Mouse (Mus musculus): ENCODE measurements around the gene Fut7. TPM values are rescaled to one million over a fixed set of nuclear protein-coding genes. Genes with fewer than 3 reads are reported as not detected.
"Not testable (repeated sequence)": the region's sequence is repeated elsewhere in the genome, so short reads cannot be mapped to it uniquely, and the experiment has no call there.

The Fut7 gene
- polyA plus RNA-seq, 1 experiment: 0.68 TPM

GRCm38 (mm10) chr2:25402377-25402971 is 20.6 kb upstream of the Fut7 start:
- WGBS: 1% methylated on average over 13 of the region's 13 CpGs
- Histone ChIP-seq H3K36me3 (ENCODE audit: control insufficient read depth, insufficient read depth, low read length) (no peaks in the 10 kb centered on the region), H3K27me3 (ENCODE audit: control insufficient read depth, insufficient read depth, low read length) (no peaks in the 10 kb centered on the region), H3K4me3 (ENCODE audit: low read depth, low read length) (peak overlapping the region; percentile 75), H3K27ac (ENCODE audit: insufficient read depth, low read depth, low read length) (peak overlapping the region; percentile 1; the same call in 1 of the 2 replicates), H3K4me1 (ENCODE audit: control insufficient read depth, insufficient read depth, insufficient read length, low read length) (peaks cover 3% of the 10 kb centered on the region; the same call in 1 of the 2 replicates)
- TF ChIP-seq POLR2A (IDR thresholded peaks at IDR 0.05; ENCODE audit: low read depth, low read length) (no peak), CTCF (IDR thresholded peaks at IDR 0.05; ENCODE audit: extremely low read depth, insufficient read length, insufficient replicate concordance, low read depth, low read length) (peak; percentile 78; the same call in 1 of the 2 replicates)

GRCm38 (mm10) chr2:25402972-25403601 is 20.0 kb upstream of the Fut7 start:
- H3K4me3 ChIP-seq (ENCODE audit: low read depth, low read length): peak overlapping the region; percentile 75
- 0 out of 2 replicates have a peak overlapping the region, but pooled peaks have one; percentile 25 for H3K27ac ChIP-seq (ENCODE audit: insufficient read depth, low read depth, low read length)
- H3K4me1 ChIP-seq (ENCODE audit: control insufficient read depth, insufficient read depth, insufficient read length, low read length): peaks cover 3% of the 10 kb centered on the region; the same call in 1 of the 2 replicates
- 2% methylated on average over 54 of the region's 54 CpGs for WGBS
- no peaks in the 10 kb centered on the region for H3K27me3 ChIP-seq (ENCODE audit: control insufficient read depth, insufficient read depth, low read length)
- H3K36me3 ChIP-seq (ENCODE audit: control insufficient read depth, insufficient read depth, low read length): peaks cover 2% of the 10 kb centered on the region
- TF ChIP-seq CTCF (IDR thresholded peaks at IDR 0.05; ENCODE audit: extremely low read depth, insufficient read length, insufficient replicate concordance, low read depth, low read length) (no peak), POLR2A (IDR thresholded peaks at IDR 0.05; ENCODE audit: low read depth, low read length) (no peak; the same call in 1 of the 2 replicates)

- 82% methylated on average over 4 of the region's 4 CpGs for whole genome bisulfite sequencing
- Histone ChIP-seq H3K4me3 (ENCODE audit: low read depth, low read length) (no peak overlapping the region; the same call in 1 of the 2 replicates), H3K27me3 (ENCODE audit: control insufficient read depth, insufficient read depth, low read length) (no peaks in the 10 kb centered on the region), H3K4me1 (ENCODE audit: control insufficient read depth, insufficient read depth, insufficient read length, low read length) (peaks cover 3% of the 10 kb centered on the region; the same call in 1 of the 2 replicates), H3K36me3 (ENCODE audit: control insufficient read depth, insufficient read depth, low read length) (peaks cover 8% of the 10 kb centered on the region), H3K27ac (ENCODE audit: insufficient read depth, low read depth, low read length) (no peak overlapping the region)
- TF ChIP-seq POLR2A (IDR thresholded peaks at IDR 0.05; ENCODE audit: low read depth, low read length): no peak
- TF ChIP-seq CTCF (IDR thresholded peaks at IDR 0.05; ENCODE audit: extremely low read depth, insufficient read length, insufficient replicate concordance, low read depth, low read length): no peak
Measured at GRCm38 (mm10) chr2:25403994-25404393, 19.1 kb upstream of the Fut7 start.

- TF ChIP-seq POLR2A (IDR thresholded peaks at IDR 0.05; ENCODE audit: low read depth, low read length) (no peak), CTCF (IDR thresholded peaks at IDR 0.05; ENCODE audit: extremely low read depth, insufficient read length, insufficient replicate concordance, low read depth, low read length) (no peak)
Measured at GRCm38 (mm10) chr2:25408908-25409307, 14.2 kb upstream of the Fut7 start.

GRCm38 (mm10) chr2:25413436-25413835 is 9.6 kb upstream of the Fut7 start:
- H3K27ac ChIP-seq (ENCODE audit: insufficient read depth, low read depth, low read length); H3K27me3 ChIP-seq (ENCODE audit: control insufficient read depth, insufficient read depth, low read length); H3K36me3 ChIP-seq (ENCODE audit: control insufficient read depth, insufficient read depth, low read length); H3K4me3 ChIP-seq (ENCODE audit: low read depth, low read length); H3K4me1 ChIP-seq (ENCODE audit: control insufficient read depth, insufficient read depth, insufficient read length, low read length): not testable (repeated sequence)

More at GRCm38 (mm10) chr2:25408908-25409307, 14.2 kb upstream of the Fut7 start:
- H3K27me3 ChIP-seq (ENCODE audit: control insufficient read depth, insufficient read depth, low read length): no peaks in the 10 kb centered on the region
- H3K4me3 ChIP-seq (ENCODE audit: low read depth, low read length): no peak overlapping the region
- peaks cover 9% of the 10 kb centered on the region for H3K36me3 ChIP-seq (ENCODE audit: control insufficient read depth, insufficient read depth, low read length)
- H3K4me1 ChIP-seq (ENCODE audit: control insufficient read depth, insufficient read depth, insufficient read length, low read length): no peaks in the 10 kb centered on the region
- H3K27ac ChIP-seq (ENCODE audit: insufficient read depth, low read depth, low read length): no peak overlapping the region
- WGBS: 86% methylated on average over 10 of the region's 10 CpGs

- peaks cover 9% of the 10 kb centered on the region; the same call in 1 of the 2 replicates for H3K4me1 ChIP-seq (ENCODE audit: control insufficient read depth, insufficient read depth, insufficient read length, low read length)
- TF ChIP-seq POLR2A (IDR thresholded peaks at IDR 0.05; ENCODE audit: low read depth, low read length) (no peak), CTCF (IDR thresholded peaks at IDR 0.05; ENCODE audit: extremely low read depth, insufficient read length, insufficient replicate concordance, low read depth, low read length) (no peak)
- WGBS: 32% methylated on average over 3 of the region's 3 CpGs
- no peak overlapping the region for H3K4me3 ChIP-seq (ENCODE audit: low read depth, low read length)
- no peak overlapping the region for H3K27ac ChIP-seq (ENCODE audit: insufficient read depth, low read depth, low read length)
- H3K27me3 ChIP-seq (ENCODE audit: control insufficient read depth, insufficient read depth, low read length): no peaks in the 10 kb centered on the region
- no peaks in the 10 kb centered on the region for H3K36me3 ChIP-seq (ENCODE audit: control insufficient read depth, insufficient read depth, low read length)
Measured at GRCm38 (mm10) chr2:25417426-25417825, 5.6 kb upstream of the Fut7 start.

GRCm38 (mm10) chr2:25421896-25422295 is 1.2 kb upstream of the Fut7 start:
- TF ChIP-seq CTCF (IDR thresholded peaks at IDR 0.05; ENCODE audit: extremely low read depth, insufficient read length, insufficient replicate concordance, low read depth, low read length) (peak; percentile 65; the same call in 1 of the 2 replicates), POLR2A (IDR thresholded peaks at IDR 0.05; ENCODE audit: low read depth, low read length) (no peak)
- Histone ChIP-seq H3K27ac (ENCODE audit: insufficient read depth, low read depth, low read length) (no peak overlapping the region), H3K4me1 (ENCODE audit: control insufficient read depth, insufficient read depth, insufficient read length, low read length) (peaks cover 17% of the 10 kb centered on the region), H3K27me3 (ENCODE audit: control insufficient read depth, insufficient read depth, low read length) (no peaks in the 10 kb centered on the region), H3K36me3 (ENCODE audit: control insufficient read depth, insufficient read depth, low read length) (no peaks in the 10 kb centered on the region), H3K4me3 (ENCODE audit: low read depth, low read length) (no peak overlapping the region)
- WGBS: 28% methylated on average over 3 of the region's 3 CpGs

Data from small intestine, adult 2 months (tissue).